Mouse (Mus musculus): ENCODE measurements around the gene Zkscan1. TPM values are rescaled to one million over a fixed set of nuclear protein-coding genes. Genes with fewer than 3 reads are reported as not detected.
"Not testable (repeated sequence)": the region's sequence is repeated elsewhere in the genome, so short reads cannot be mapped to it uniquely, and the experiment has no call there.

Gene Zkscan1
- polyA plus RNA-seq, 2 experiments = 9.8 to 25.3 TPM

GRCm38 (mm10) chr5:138094474-138094873 lies 9.6 kb downstream of the Zkscan1 start:
- WGBS = 94% methylated on average over 6 of the region's 6 CpGs
- no peaks in the 10 kb centered on the region for H3K4me1 ChIP-seq (ENCODE audit: control insufficient read depth, insufficient read depth, low read length)

GRCm38 (mm10) chr5:138104976-138105375 lies 20.1 kb downstream of the Zkscan1 start:
- DNase-seq (ENCODE audit: low spot score) (no peak), ATAC-seq (ENCODE audit: low FRiP score, low read depth) (no peak)
- Histone ChIP-seq H3K4me1 (ENCODE audit: control insufficient read depth, insufficient read depth, low read length) (no peaks in the 10 kb centered on the region), H3K36me3 (ENCODE audit: control insufficient read depth, insufficient read depth, low read length) (peaks cover 62% of the 10 kb centered on the region), H3K4me3 (replicated peaks; ENCODE audit: low read length) (no peak overlapping the region), H3K4me2 (replicated peaks; ENCODE audit: low read depth, low read length, severe bottlenecking) (no peak overlapping the region), H3K27ac (replicated peaks; ENCODE audit: low read depth, low read length) (no peak overlapping the region), H3K27me3 (ENCODE audit: control insufficient read depth, insufficient read depth, low read length) (no peaks in the 10 kb centered on the region), H3K9ac (ENCODE audit: low read depth, low read length, severe bottlenecking) (no peak overlapping the region), H3K9me3 (ENCODE audit: control insufficient read depth, low read length) (no peaks in the 10 kb centered on the region)
- TF ChIP-seq POLR2A (IDR thresholded peaks at IDR 0.05; ENCODE audit: borderline replicate concordance, extremely low read depth, insufficient read depth, insufficient read length) = no peak
- WGBS = 92% methylated on average over 2 of the region's 2 CpGs

More at GRCm38 (mm10) chr5:138094474-138094873, 9.6 kb downstream of the Zkscan1 start:
- no peak overlapping the region for H3K27ac ChIP-seq (replicated peaks; ENCODE audit: low read depth, low read length)
- H3K9me3 ChIP-seq (ENCODE audit: control insufficient read depth, low read length) = no peaks in the 10 kb centered on the region
- no peaks in the 10 kb centered on the region for H3K27me3 ChIP-seq (ENCODE audit: control insufficient read depth, insufficient read depth, low read length)
- no peak for DNase-seq (ENCODE audit: low spot score)
- H3K4me3 ChIP-seq (replicated peaks; ENCODE audit: low read length) = no peak overlapping the region
- no peak for ATAC-seq (ENCODE audit: low FRiP score, low read depth)
- no peak overlapping the region for H3K9ac ChIP-seq (ENCODE audit: low read depth, low read length, severe bottlenecking)
- H3K36me3 ChIP-seq (ENCODE audit: control insufficient read depth, insufficient read depth, low read length) = peaks cover 68% of the 10 kb centered on the region
- no peak for TF ChIP-seq POLR2A (IDR thresholded peaks at IDR 0.05; ENCODE audit: borderline replicate concordance, extremely low read depth, insufficient read depth, insufficient read length)
- H3K4me2 ChIP-seq (replicated peaks; ENCODE audit: low read depth, low read length, severe bottlenecking) = no peak overlapping the region

GRCm38 (mm10) chr5:138107130-138107529 lies 22.2 kb downstream of the Zkscan1 start:
- Histone ChIP-seq H3K4me3 (replicated peaks; ENCODE audit: low read length) (no peak overlapping the region), H3K27me3 (ENCODE audit: control insufficient read depth, insufficient read depth, low read length) (no peaks in the 10 kb centered on the region), H3K4me2 (replicated peaks; ENCODE audit: low read depth, low read length, severe bottlenecking) (no peak overlapping the region), H3K4me1 (ENCODE audit: control insufficient read depth, insufficient read depth, low read length) (no peaks in the 10 kb centered on the region), H3K27ac (replicated peaks; ENCODE audit: low read depth, low read length) (no peak overlapping the region), H3K36me3 (ENCODE audit: control insufficient read depth, insufficient read depth, low read length) (peaks cover 41% of the 10 kb centered on the region), H3K9ac (ENCODE audit: low read depth, low read length, severe bottlenecking) (no peak overlapping the region), H3K9me3 (ENCODE audit: control insufficient read depth, low read length) (no peaks in the 10 kb centered on the region)
- DNase-seq (ENCODE audit: low spot score) = no peak
- WGBS = 58% methylated on average over 3 of the region's 3 CpGs
- TF ChIP-seq POLR2A (IDR thresholded peaks at IDR 0.05; ENCODE audit: borderline replicate concordance, extremely low read depth, insufficient read depth, insufficient read length) = no peak
- no peak for ATAC-seq (ENCODE audit: low FRiP score, low read depth)

- not testable (repeated sequence) for DNase-seq (ENCODE audit: low spot score); ATAC-seq (ENCODE audit: low FRiP score, low read depth); H3K4me1 ChIP-seq (ENCODE audit: control insufficient read depth, insufficient read depth, low read length); H3K4me2 ChIP-seq (replicated peaks; ENCODE audit: low read depth, low read length, severe bottlenecking); H3K27me3 ChIP-seq (ENCODE audit: control insufficient read depth, insufficient read depth, low read length); H3K27ac ChIP-seq (replicated peaks; ENCODE audit: low read depth, low read length); H3K9ac ChIP-seq (ENCODE audit: low read depth, low read length, severe bottlenecking); H3K4me3 ChIP-seq (replicated peaks; ENCODE audit: low read length); H3K9me3 ChIP-seq (ENCODE audit: control insufficient read depth, low read length)
- WGBS = 56% methylated on average over 4 of the region's 4 CpGs
- H3K36me3 ChIP-seq (ENCODE audit: control insufficient read depth, insufficient read depth, low read length) = peaks cover 13% of the 10 kb centered on the region
These were observed 25.0 kb downstream of the Zkscan1 start for GRCm38 (mm10) chr5:138109847-138110396.

GRCm38 (mm10) chr5:138116255-138117198 lies 31.6 kb downstream of the Zkscan1 start, which contains the start of gene Zscan21:
Gene Zscan21, plus strand, starts transcription at chr5:138116903.
- peaks cover 9% of the 10 kb centered on the region for H3K4me1 ChIP-seq (ENCODE audit: control insufficient read depth, insufficient read depth, low read length)
- peak; percentile 95 for ATAC-seq (ENCODE audit: low FRiP score, low read depth)
- peak within 1 kb of the TSS; percentile 45 for H3K4me2 ChIP-seq (replicated peaks; ENCODE audit: low read depth, low read length, severe bottlenecking)
- peak; percentile 93 for DNase-seq (ENCODE audit: low spot score)
- H3K9ac ChIP-seq (ENCODE audit: low read depth, low read length, severe bottlenecking) = peak within 1 kb of the TSS; percentile 67
- peak within 1 kb of the TSS; percentile 92 for H3K27ac ChIP-seq (replicated peaks; ENCODE audit: low read depth, low read length)
- peak; percentile 59; the same call in 1 of the 2 replicates for TF ChIP-seq POLR2A (IDR thresholded peaks at IDR 0.05; ENCODE audit: borderline replicate concordance, extremely low read depth, insufficient read depth, insufficient read length)
- peaks cover 16% of the 10 kb centered on the region for H3K36me3 ChIP-seq (ENCODE audit: control insufficient read depth, insufficient read depth, low read length)
- no peaks in the 10 kb centered on the region for H3K9me3 ChIP-seq (ENCODE audit: control insufficient read depth, low read length)
- peak within 1 kb of the TSS; percentile 61 for H3K4me3 ChIP-seq (replicated peaks; ENCODE audit: low read length)
- WGBS = 6% methylated on average over 38 of the region's 38 CpGs
- H3K27me3 ChIP-seq (ENCODE audit: control insufficient read depth, insufficient read depth, low read length) = no peaks in the 10 kb centered on the region

Measured in limb, embryonic 14.5 days (tissue).